Mouse (Mus musculus): ENCODE measurements around the gene Fem1b.

DNA sequence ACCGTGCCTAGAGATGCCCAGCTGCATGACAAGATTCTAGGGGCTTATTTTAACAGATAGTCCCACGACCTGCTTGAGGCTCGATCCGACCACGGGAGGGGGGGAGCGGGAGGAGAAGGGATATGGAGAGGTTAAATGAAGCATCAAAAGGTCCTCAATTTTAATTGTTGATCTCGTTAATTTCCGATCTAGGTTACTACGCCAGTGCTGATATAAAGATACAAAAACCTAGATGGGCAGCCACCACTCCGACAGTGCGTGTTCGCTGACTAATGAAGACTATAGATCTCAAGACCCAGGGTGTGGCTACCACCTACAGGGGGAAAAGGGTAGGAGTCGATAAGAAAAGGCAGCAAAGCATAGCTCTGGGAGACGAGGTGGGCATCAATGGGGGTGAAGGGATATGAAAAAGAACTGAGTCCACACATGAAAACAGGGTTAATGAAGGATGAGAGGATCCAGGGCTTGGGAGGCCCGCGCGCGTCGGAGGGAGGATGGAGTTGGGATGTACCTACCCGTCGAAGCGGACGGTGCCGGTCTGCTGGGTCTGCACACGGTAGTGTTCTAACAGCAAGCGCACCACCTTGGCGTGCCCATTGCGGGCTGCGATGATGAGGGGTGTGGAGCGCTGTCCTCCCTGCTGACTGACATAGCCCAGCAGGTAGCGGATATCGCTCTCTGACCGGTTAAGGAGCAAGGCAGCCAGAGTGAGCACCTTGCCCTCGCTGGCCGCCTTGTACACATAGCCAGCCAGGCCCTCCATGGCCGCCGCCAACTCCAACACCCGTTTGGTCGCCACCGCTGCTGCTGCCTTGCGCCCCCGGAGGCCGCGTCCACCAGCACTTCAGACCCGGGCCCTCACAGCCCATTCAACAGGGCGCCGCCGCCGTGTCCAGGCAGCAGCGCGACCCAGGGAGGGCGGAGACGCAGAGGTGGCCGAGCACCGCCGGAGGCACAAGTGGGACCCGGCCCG lies 905 bp downstream of the Fem1b start:
- no peak for TF ChIP-seq POLR2A (IDR thresholded peaks at IDR 0.05; ENCODE audit: extremely low read depth, insufficient read depth, low read length)
- peak; percentile 1; the same call in 1 of the 2 replicates for TF ChIP-seq CTCF (IDR thresholded peaks at IDR 0.05; ENCODE audit: low read depth, low read length)
